8 mouse cellular contexts compared by ENCODE assay signal in genomic region chr12:59011844-59012709, GRCm38 (mm10). TPM values are rescaled to one million over a fixed set of nuclear protein-coding genes. Genes with fewer than 3 reads are reported as not detected.
DNase-seq lines count a peak whose midpoint lies in the region; ATAC-seq and TF ChIP-seq lines count a peak whose summit lies in the region.

Gene Sec23a (minus strand): TSS chr12:59012017.

- 2% methylated on average over 48 of the region's 48 CpGs for WGBS in forebrain, postnatal 0 days
- WGBS in lung, embryonic 15.5 days: 0% methylated on average over 48 of the region's 48 CpGs

- H3K9me3 ChIP-seq in G1E (replicated peaks): no peaks in the 10 kb centered on the region
- H3K9me3 ChIP-seq in forebrain, postnatal 0 days (ENCODE audit: low read length): no peaks in the 10 kb centered on the region
- H3K9me3 ChIP-seq in lung, embryonic 15.5 days: no peaks in the 10 kb centered on the region

- peak within 1 kb of the TSS; percentile 84 for H3K4me2 ChIP-seq in forebrain, postnatal 0 days (ENCODE audit: low read depth)
- peak within 1 kb of the TSS; percentile 71 for H3K4me2 ChIP-seq in lung, embryonic 15.5 days

- peak; percentile 88 for ATAC-seq in G1E (ENCODE audit: extremely low read depth, insufficient number of reproducible peaks, low FRiP score, poor library complexity, severe bottlenecking)
- peak; percentile 95 for ATAC-seq in forebrain, postnatal 0 days
- ATAC-seq in lung, embryonic 15.5 days (ENCODE audit: borderline replicate concordance, extremely low read depth, low FRiP score, low TSS enrichment): peak; percentile 97

- H3K27me3 ChIP-seq in G1E (ENCODE audit: insufficient read depth, low read length): no peaks in the 10 kb centered on the region
- no peaks in the 10 kb centered on the region for H3K27me3 ChIP-seq in forebrain, postnatal 0 days (ENCODE audit: insufficient read depth, low read length)
- no peaks in the 10 kb centered on the region for H3K27me3 ChIP-seq in lung, embryonic 15.5 days

- peak; percentile 95 for DNase-seq in G1E (ENCODE audit: low spot score)
- DNase-seq in cerebellum, adult 18-20 months: peak; percentile 98 to 99
- peak; percentile 96 for DNase-seq in forebrain, postnatal 0 days
- peak; percentile 99 for DNase-seq in heart, postnatal 4 days
- DNase-seq in layer of hippocampus, adult 8-10 months (ENCODE audit: low spot score in 2 of 2): peak; percentile 98
- peak; percentile 98 for DNase-seq in ovary, adult 18-20 months (ENCODE audit: low spot score)
- peak; percentile 97 for DNase-seq in thymus, postnatal 0 days (ENCODE audit: low spot score)

- peak within 1 kb of the TSS; percentile 82 for H3K9ac ChIP-seq in forebrain, postnatal 0 days
- H3K9ac ChIP-seq in lung, embryonic 15.5 days: peak within 1 kb of the TSS; percentile 90

- peak within 1 kb of the TSS; percentile 85 for H3K4me3 ChIP-seq in G1E (ENCODE audit: low read depth, low read length)
- H3K4me3 ChIP-seq in forebrain, postnatal 0 days (ENCODE audit: low read depth, low read length): peak within 1 kb of the TSS; percentile 90
- peak within 1 kb of the TSS; percentile 84 for H3K4me3 ChIP-seq in lung, embryonic 15.5 days

- peak within 1 kb of the TSS; percentile 86 for H3K27ac ChIP-seq in forebrain, postnatal 0 days (ENCODE audit: low read depth, low read length)
- peak within 1 kb of the TSS; percentile 94 for H3K27ac ChIP-seq in lung, embryonic 15.5 days

- peaks cover 27% of the 10 kb centered on the region for H3K4me1 ChIP-seq in G1E (ENCODE audit: insufficient read depth, low read depth, low read length)
- H3K4me1 ChIP-seq in forebrain, postnatal 0 days (ENCODE audit: insufficient read depth): peaks cover 22% of the 10 kb centered on the region; the same call in 1 of the 2 replicates
- H3K4me1 ChIP-seq in lung, embryonic 15.5 days: peaks cover 24% of the 10 kb centered on the region

- TF ChIP-seq CTCF in G1E (IDR thresholded peaks at IDR 0.05; ENCODE audit: low read depth, low read length): no peak
- TF ChIP-seq CTCF in forebrain, postnatal 0 days (IDR thresholded peaks at IDR 0.05; ENCODE audit: low read depth): no peak

- H3K36me3 ChIP-seq in G1E (replicated peaks): peaks cover 34% of the 10 kb centered on the region
- peaks cover under 1% of the 10 kb centered on the region for H3K36me3 ChIP-seq in forebrain, postnatal 0 days (ENCODE audit: insufficient read depth)
- H3K36me3 ChIP-seq in lung, embryonic 15.5 days: peaks cover 1% of the 10 kb centered on the region

RNA-seq across cellular contexts. Expression of gene Sec23a, which starts in this region (rescaled TPM):
- total RNA-seq in G1E (2014; fragmentation: Nextera tagmentation): 32.7 and 33.7 TPM in 2 replicates
- 28.2 and 28.3 TPM in 2 replicates for total RNA-seq in G1E (2017)
- polyA plus RNA-seq in G1E (2012): 6.0 and 8.4 TPM in 2 replicates
- total RNA-seq in forebrain, postnatal 0 days (2014; rRNA removed): 156 and 159 TPM in 2 replicates
- 84.4 and 95.5 TPM in 2 replicates for polyA plus RNA-seq in forebrain, postnatal 0 days (2015; fragmentation: Nextera tagmentation; extraction: Ambion mirVana)
- total RNA-seq in heart, postnatal 4 days (2021): 10 to 100 TPM; 51.0 to 53.8 TPM
- total RNA-seq in layer of hippocampus, adult 8-10 months (2022): 100 to 1,000 TPM in 2 of 4 experiments, 10 to 100 TPM in 2; 90.2 to 114 (median 101) TPM
- polyA plus RNA-seq in lung, embryonic 15.5 days (2015; fragmentation: Nextera tagmentation; extraction: Ambion mirVana): 64.0 and 65.6 TPM in 2 replicates
- 21.5 and 24.0 TPM in 2 replicates for polyA plus RNA-seq in thymus, postnatal 0 days (2015; fragmentation: Nextera tagmentation; extraction: Ambion mirVana)

Comparison
In these comparisons a context has a peak if more than half of its experiments do, and no peak if none do; other contexts are left out.
1. Peak in every context shown above with its lines: DNase-seq, ATAC-seq, H3K4me3 ChIP-seq and H3K27ac ChIP-seq.